Mouse (Mus musculus): Measurements from ENCODE around the gene Prl7a1. TPM values are rescaled to one million over a fixed set of nuclear protein-coding genes. Genes with fewer than 3 reads are reported as not detected.

Prl7a1 gene
- total RNA-seq (2022): not detected

GRCm38 (mm10) chr13:27642393-27642792, at the start of gene Prl7a1:
Gene Prl7a1, minus strand, starts transcription at chr13:27642493.
- DNase-seq: no peak

- DNase-seq: no peak
Observed at GRCm38 (mm10) chr13:27667936-27668335, 25.6 kb upstream of the Prl7a1 start, which contains the start of gene Prl7a2. Gene Prl7a2, minus strand, starts transcription at chr13:27668036.

DNA sequence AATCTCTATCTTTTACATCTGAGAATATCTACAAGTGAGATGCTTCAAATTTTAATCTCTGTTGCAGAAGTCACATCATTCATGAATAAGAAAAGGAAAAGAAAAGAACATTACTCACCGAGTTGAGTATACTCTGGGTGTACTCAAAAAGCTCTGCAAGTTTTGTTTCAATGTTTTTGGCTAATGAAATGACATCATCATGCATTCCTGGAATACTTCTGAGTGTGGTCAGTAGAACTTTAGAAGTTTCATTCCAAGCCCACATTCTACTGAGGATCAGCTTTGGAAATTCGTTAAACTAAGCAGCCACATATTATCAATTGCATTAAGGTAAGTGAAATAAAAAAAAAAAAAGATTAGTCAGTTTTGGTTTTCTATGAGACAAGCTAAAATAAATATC, 18.5 kb upstream of the Prl7a1 start:
- DNase-seq: no peak

DNA sequence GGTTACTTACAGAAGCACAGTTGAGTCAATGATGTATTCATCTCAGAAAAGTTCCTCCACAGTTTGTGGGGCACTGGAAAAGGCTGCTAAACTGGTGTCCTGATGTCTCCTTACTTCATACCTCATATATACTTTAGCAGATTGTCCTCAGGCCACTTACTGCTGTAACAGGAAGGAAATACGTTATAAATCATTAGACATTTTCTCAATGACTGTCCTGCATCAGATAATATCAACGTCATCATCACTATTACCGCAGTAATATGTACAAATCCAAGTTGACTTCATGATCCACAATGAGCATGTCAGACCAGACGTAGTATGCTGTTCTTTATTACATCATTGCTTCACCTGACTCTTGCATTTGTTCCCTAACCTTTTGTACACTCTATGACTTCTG, 31.8 kb downstream of the Prl7a1 start, which contains the start of gene Prl7b1:
TSS of gene Prl7b1 (minus strand) at position 101 of the 400 bp plus-strand sequence.
- no peak for DNase-seq

Other genes starting within 250 kb of the Prl7a1 start
- not detected for gene Prl8a6, start 203.8 kb downstream of the Prl7a1 start, total RNA-seq (2022)
- not detected for gene Prl8a8, start 129.3 kb downstream of the Prl7a1 start, total RNA-seq (2022)
- gene Prl8a9, start 77.9 kb downstream of the Prl7a1 start, total RNA-seq (2022): not detected
- not detected for gene Prl8a1, start 60.3 kb downstream of the Prl7a1 start, total RNA-seq (2022)
- not detected for gene Prl7b1, start 31.9 kb downstream of the Prl7a1 start, total RNA-seq (2022)
- not detected for gene Prl7a2, start 25.5 kb upstream of the Prl7a1 start, total RNA-seq (2022)
- gene Prl7d1, start 74.2 kb upstream of the Prl7a1 start, total RNA-seq (2022): not detected
- not detected for gene Prl7c1, start 138.3 kb upstream of the Prl7a1 start, total RNA-seq (2022)
- not detected for gene Prl2a1, start 159.2 kb upstream of the Prl7a1 start, total RNA-seq (2022)
- not detected for gene Prl2c1, start 206.8 kb upstream of the Prl7a1 start, total RNA-seq (2022)

All from adrenal gland, adult 8-10 months (tissue).